Mouse (Mus musculus) C2C12 (cell line): ENCODE data around the gene Ercc1.
A peak's percentile ranks its signal among the peaks of the same experiment; 100 is the strongest.

Source experiments
- CTCF ChIP-seq: IDR thresholded peaks from one replicate; pipeline ENCODE4 v1.5.1; 2011; ENCODE audit not compliant: control insufficient read depth, insufficient read depth, insufficient read length
- FOSL1 ChIP-seq: IDR thresholded peaks from one replicate; pipeline ENCODE4 v1.8.0; 2011; ENCODE audit warnings: mild to moderate bottlenecking, low read length; ENCODE audit not compliant: poor library complexity, insufficient read depth, severe bottlenecking
- MAX ChIP-seq: IDR thresholded peaks from one replicate; pipeline ENCODE4 v1.6.1; 2011; ENCODE audit warnings: mild to moderate bottlenecking, control low read depth
- MYOD1 ChIP-seq: IDR thresholded peaks from one replicate; pipeline ENCODE4 v1.6.1; 2011; ENCODE audit warnings: low read depth; ENCODE audit not compliant: control insufficient read depth, insufficient read length
- MYOG ChIP-seq: IDR thresholded peaks from one replicate; pipeline ENCODE4 v1.6.1; 2011; ENCODE audit not compliant: control insufficient read depth, insufficient read length; ENCODE audit errors: extremely low read depth
- USF1 ChIP-seq: IDR thresholded peaks from one replicate; pipeline ENCODE4 v1.6.1; 2011; ENCODE audit warnings: low read depth, mild to moderate bottlenecking, control low read depth, moderate library complexity

DNA sequence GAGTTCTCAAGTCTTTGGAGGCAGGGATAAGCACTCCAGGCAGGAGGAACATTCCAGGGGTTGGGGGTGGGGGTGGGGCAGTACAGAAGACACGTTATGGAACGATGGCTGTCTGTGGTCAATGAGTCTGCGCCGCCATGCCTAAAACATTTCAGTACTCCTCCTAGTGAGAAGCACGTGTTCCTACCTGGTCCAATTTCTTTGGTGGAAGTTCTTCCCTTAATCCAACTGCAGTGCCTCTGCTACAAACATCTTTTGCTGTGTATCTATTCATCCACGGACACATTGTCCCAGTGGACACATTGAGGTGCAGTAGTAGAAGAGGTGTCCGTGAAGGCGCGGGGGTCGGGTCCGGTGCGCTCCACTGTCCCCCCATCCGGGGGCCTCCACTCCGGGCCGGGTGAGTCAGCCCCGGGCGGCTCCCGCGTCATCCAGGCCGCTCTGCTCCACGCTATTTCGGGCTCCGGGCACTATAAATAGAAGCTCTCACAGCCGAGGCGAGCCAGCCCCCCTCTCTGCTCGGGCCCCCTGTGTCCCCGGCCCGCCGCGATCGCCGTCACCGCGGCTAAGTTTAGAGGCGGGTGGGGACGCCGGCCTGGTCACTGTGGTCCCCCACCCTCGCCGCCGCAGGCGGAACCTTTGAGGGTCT is 2.7 kb upstream of the Ercc1 start:
- no peak for TF ChIP-seq CTCF
- no peak for TF ChIP-seq MYOG
- no peak for TF ChIP-seq USF1
- TF ChIP-seq MYOD1: no peak
- TF ChIP-seq FOSL1: no peak
- TF ChIP-seq MAX: peak; percentile 73
